Mouse (Mus musculus): ENCODE measurements around the gene Gm28048.

DNA sequence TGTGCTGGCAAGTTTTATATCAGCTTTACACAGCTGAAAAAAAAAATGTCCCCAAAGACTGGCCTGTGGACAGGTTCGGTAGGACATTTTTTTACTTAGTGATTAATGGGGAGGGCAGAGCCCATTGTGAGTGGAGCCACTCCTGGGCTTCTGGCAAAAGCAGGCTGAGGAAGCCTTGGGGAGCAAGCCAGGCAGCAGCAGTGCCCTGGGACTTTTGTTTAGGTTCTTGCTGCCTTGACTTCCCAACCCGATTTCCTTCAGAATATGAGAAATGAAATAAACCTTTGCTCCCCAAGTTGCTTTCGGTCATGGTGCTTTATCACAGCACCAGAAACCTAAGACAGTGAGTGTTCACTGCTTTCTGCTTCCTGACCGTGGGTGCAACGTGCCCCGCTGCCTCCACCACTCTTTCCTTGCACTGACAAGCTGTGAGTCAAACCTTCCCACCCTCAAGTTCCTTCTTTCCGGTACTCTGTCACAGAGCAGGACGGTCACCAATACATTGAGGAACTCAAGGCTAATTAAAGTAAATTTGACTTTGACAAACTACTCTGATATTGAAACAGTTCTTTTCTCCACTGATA is 53.2 kb downstream of the Gm28048 start:
- TF ChIP-seq FLI1 (IDR thresholded peaks at IDR 0.05; ENCODE audit: low read length) (no peak), GATA1 (IDR thresholded peaks at IDR 0.05; ENCODE audit: borderline replicate concordance, low read length) (no peak)
